Mouse (Mus musculus): ENCODE results near the gene Kcnip4.

GRCm38 (mm10) chr5:49318661-49319060 lies 206.0 kb downstream of the Kcnip4 start:
- TF ChIP-seq CTCF (IDR thresholded peaks at IDR 0.05; ENCODE audit: low read depth) (no peak), EP300 (IDR thresholded peaks at IDR 0.05; ENCODE audit: low read depth) (no peak)

All from liver, postnatal 0 days (tissue).